Mouse (Mus musculus): Measurements from ENCODE around the gene Dpp6. TPM values are rescaled to one million over a fixed set of nuclear protein-coding genes. Genes with fewer than 3 reads are reported as not detected.

Dpp6 gene
- total and polyA plus RNA-seq, 3 experiments, result not detected

GRCm38 (mm10) chr5:27413023-27413422 is 596.0 kb downstream of the Dpp6 start:
- Histone ChIP-seq H3K79me2 (ENCODE audit: control insufficient read depth, insufficient read depth, low read length, poor library complexity) (no peaks in the 10 kb centered on the region), H3K27me3 (ENCODE audit: control insufficient read depth in 1 of 2, insufficient read depth in 2 of 2, low read length in 2 of 2) (no peaks in the 10 kb centered on the region), H3K4me3 (ENCODE audit: control insufficient read depth in 1 of 2, insufficient read depth in 1 of 2, low read depth in 2 of 2, low read length in 2 of 2) (no peak overlapping the region), H3K9ac (ENCODE audit: control insufficient read depth, low read depth, low read length, poor library complexity, severe bottlenecking) (no peak overlapping the region), H3K9me3 (replicated peaks; ENCODE audit: insufficient read depth, low read length) (no peaks in the 10 kb centered on the region), H3K36me3 (ENCODE audit: control insufficient read depth in 1 of 2, insufficient read depth in 2 of 2, low read length in 2 of 2) (no peaks in the 10 kb centered on the region), H3K4me1 (ENCODE audit: control insufficient read depth in 1 of 2, insufficient read depth in 2 of 2, low read length in 2 of 2) (no peaks in the 10 kb centered on the region), H3K27ac (ENCODE audit: control insufficient read depth, low read depth, low read length) (no peak overlapping the region)
- TF ChIP-seq ZNF384 (IDR thresholded peaks at IDR 0.05; ENCODE audit: low read depth, low read length) (no peak), CHD1 (IDR thresholded peaks at IDR 0.05; ENCODE audit: low read depth, low read length) (no peak), ELF1 (IDR thresholded peaks at IDR 0.05; ENCODE audit: low read depth, low read length) (no peak), MAFK (IDR thresholded peaks at IDR 0.05; ENCODE audit: borderline replicate concordance, low read depth, low read length) (no peak), MAZ (IDR thresholded peaks at IDR 0.05; ENCODE audit: low read depth, low read length) (no peak), ETS1 (IDR thresholded peaks at IDR 0.05; ENCODE audit: low read depth, low read length) (no peak)
- DNase-seq (ENCODE audit: low read depth, low spot score), result no peak

- H3K79me2 ChIP-seq (ENCODE audit: control insufficient read depth, insufficient read depth, low read length, poor library complexity), result no peaks in the 10 kb centered on the region
- no peaks in the 10 kb centered on the region for H3K9me3 ChIP-seq (replicated peaks; ENCODE audit: insufficient read depth, low read length)
- H3K4me3 ChIP-seq (ENCODE audit: control insufficient read depth in 1 of 2, insufficient read depth in 1 of 2, low read depth in 2 of 2, low read length in 2 of 2), result no peak overlapping the region
- no peaks in the 10 kb centered on the region for H3K4me1 ChIP-seq (ENCODE audit: control insufficient read depth in 1 of 2, insufficient read depth in 2 of 2, low read length in 2 of 2)
- TF ChIP-seq MXI1 (IDR thresholded peaks at IDR 0.05; ENCODE audit: low read depth, low read length) (no peak), ZNF384 (IDR thresholded peaks at IDR 0.05; ENCODE audit: low read depth, low read length) (no peak), CHD2 (IDR thresholded peaks at IDR 0.05; ENCODE audit: low read length) (no peak), USF1 (IDR thresholded peaks at IDR 0.05; ENCODE audit: low read depth, low read length) (no peak), MAFK (IDR thresholded peaks at IDR 0.05; ENCODE audit: borderline replicate concordance, low read depth, low read length) (no peak), RCOR1 (IDR thresholded peaks at IDR 0.05; ENCODE audit: low read depth, low read length) (no peak), BHLHE40 (IDR thresholded peaks at IDR 0.05; ENCODE audit: borderline replicate concordance, low read depth, low read length) (no peak), ETS1 (IDR thresholded peaks at IDR 0.05; ENCODE audit: low read depth, low read length) (no peak), SMC3 (IDR thresholded peaks at IDR 0.05; ENCODE audit: low read depth, low read length) (no peak)
- no peaks in the 10 kb centered on the region for H3K36me3 ChIP-seq (ENCODE audit: control insufficient read depth in 1 of 2, insufficient read depth in 2 of 2, low read length in 2 of 2)
- H3K27ac ChIP-seq (ENCODE audit: control insufficient read depth, low read depth, low read length), result no peak overlapping the region
- H3K27me3 ChIP-seq (ENCODE audit: control insufficient read depth in 1 of 2, insufficient read depth in 2 of 2, low read length in 2 of 2), result no peaks in the 10 kb centered on the region
- H3K9ac ChIP-seq (ENCODE audit: control insufficient read depth, low read depth, low read length, poor library complexity, severe bottlenecking), result no peak overlapping the region
- no peak for DNase-seq (ENCODE audit: low read depth, low spot score)
Observed at GRCm38 (mm10) chr5:27415518-27415917, 598.5 kb downstream of the Dpp6 start.

DNA sequence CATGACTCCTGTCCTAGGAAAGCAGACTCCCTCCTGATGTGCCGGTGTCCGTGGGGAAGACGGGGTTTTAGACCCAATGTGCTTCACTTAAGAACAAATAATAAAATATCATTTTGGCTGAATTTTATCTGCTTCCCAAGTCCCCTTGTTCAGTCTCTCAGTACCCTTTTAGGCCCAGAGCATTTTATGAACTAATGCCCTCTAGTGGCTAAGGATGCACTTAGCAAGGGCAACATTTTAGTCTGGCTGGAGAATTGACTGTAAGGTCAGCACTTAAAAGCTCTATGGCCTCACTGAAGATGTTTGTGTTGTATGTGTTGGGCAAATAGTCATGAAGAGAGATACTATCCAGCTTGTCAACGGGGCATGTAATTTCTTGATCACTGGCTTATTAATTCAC is 599.6 kb downstream of the Dpp6 start:
- no peak overlapping the region for H3K4me3 ChIP-seq (ENCODE audit: control insufficient read depth in 1 of 2, insufficient read depth in 1 of 2, low read depth in 2 of 2, low read length in 2 of 2)
- peak; percentile 28 for DNase-seq (ENCODE audit: low read depth, low spot score)
- no peak overlapping the region for H3K9ac ChIP-seq (ENCODE audit: control insufficient read depth, low read depth, low read length, poor library complexity, severe bottlenecking)
- H3K79me2 ChIP-seq (ENCODE audit: control insufficient read depth, insufficient read depth, low read length, poor library complexity), result no peaks in the 10 kb centered on the region
- H3K27me3 ChIP-seq (ENCODE audit: control insufficient read depth in 1 of 2, insufficient read depth in 2 of 2, low read length in 2 of 2), result no peaks in the 10 kb centered on the region
- no peaks in the 10 kb centered on the region for H3K36me3 ChIP-seq (ENCODE audit: control insufficient read depth in 1 of 2, insufficient read depth in 2 of 2, low read length in 2 of 2)
- no peaks in the 10 kb centered on the region for H3K4me1 ChIP-seq (ENCODE audit: control insufficient read depth in 1 of 2, insufficient read depth in 2 of 2, low read length in 2 of 2)
- no peak for TF ChIP-seq USF1 (IDR thresholded peaks at IDR 0.05; ENCODE audit: low read depth, low read length)
- peak; percentile 43 for TF ChIP-seq SMC3 (IDR thresholded peaks at IDR 0.05; ENCODE audit: low read depth, low read length)
- peak; percentile 32 for TF ChIP-seq RAD21 (IDR thresholded peaks at IDR 0.05; ENCODE audit: low read depth, low read length)
- peak; percentile 4 to 53 (median 49); a peak in 4 of 6 replicates for TF ChIP-seq CTCF (IDR thresholded peaks at IDR 0.05 in 2 of 3, conservative IDR thresholded peaks at IDR 0.05 in 1 of 3; ENCODE audit: control insufficient read depth in 1 of 3, insufficient read depth in 1 of 3, low read depth in 2 of 3, low read length in 3 of 3, poor library complexity in 1 of 3, severe bottlenecking in 1 of 3)
- H3K9me3 ChIP-seq (replicated peaks; ENCODE audit: insufficient read depth, low read length), result no peaks in the 10 kb centered on the region
- H3K27ac ChIP-seq (ENCODE audit: control insufficient read depth, low read depth, low read length), result no peak overlapping the region

Measured in MEL (cell line).